In the genomic region with DNA sequence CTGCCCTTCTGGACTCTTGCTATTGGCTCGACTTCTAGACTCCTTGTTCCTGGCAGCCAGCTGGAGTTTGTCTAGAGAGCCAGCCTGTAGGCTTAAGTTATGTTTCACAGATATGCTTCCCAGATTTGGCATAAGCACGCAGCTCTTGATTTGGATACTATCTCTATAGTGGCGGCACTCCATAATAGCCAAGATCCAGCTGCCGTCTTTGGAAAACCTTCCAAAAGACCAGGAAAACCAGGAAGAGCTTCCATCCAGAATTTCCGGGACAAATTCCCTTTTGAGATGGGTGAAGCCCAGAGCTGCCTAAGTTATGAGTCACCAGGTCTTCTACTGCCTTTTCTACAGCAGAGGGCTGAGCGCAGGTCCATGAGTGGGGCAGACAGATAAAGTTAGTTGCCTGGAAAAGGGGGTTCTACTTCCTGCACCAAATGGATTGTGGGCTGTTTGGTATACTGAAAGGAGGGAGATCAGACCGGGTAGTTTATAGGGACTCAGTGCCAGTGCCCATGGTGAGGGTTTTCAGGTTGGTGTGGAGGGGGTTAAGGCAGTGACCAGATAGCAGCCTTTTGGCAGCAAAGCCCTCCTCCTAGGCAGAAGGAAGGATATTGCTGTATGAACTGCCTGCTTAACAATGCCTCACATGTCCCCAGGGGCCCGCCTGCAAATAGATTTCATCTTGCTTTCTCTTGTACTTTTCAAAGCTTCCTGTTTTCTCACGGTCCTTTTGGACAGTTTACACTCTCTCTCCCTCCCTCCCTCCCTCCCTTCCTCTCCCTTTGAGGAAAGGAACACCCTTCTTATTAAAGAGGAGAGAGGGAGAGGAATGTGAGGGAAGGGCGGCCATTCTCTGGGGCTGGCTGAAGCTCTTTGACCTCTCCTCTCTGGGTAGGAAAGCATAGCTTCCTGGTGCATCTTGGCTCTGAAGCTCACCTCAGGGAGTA, we compare ENCODE assay signal across 8 mouse cellular contexts. TPM values are rescaled to one million over a fixed set of nuclear protein-coding genes. Genes with fewer than 3 reads are reported as not detected.
A peak's percentile ranks its signal among the peaks of the same experiment; 100 is the strongest.
DNase-seq lines count a peak whose midpoint lies in the region; ATAC-seq and TF ChIP-seq lines count a peak whose summit lies in the region.

No protein-coding gene starts in this region.

- no peaks in the 10 kb centered on the region for H3K27me3 ChIP-seq in embryonic facial prominence, embryonic 15.5 days

- H3K4me2 ChIP-seq in embryonic facial prominence, embryonic 15.5 days (replicated peaks) = no peak overlapping the region

- no peaks in the 10 kb centered on the region for H3K36me3 ChIP-seq in embryonic facial prominence, embryonic 15.5 days

- H3K27ac ChIP-seq in layer of hippocampus, adult 2 months = peak overlapping the region; percentile 83
- H3K27ac ChIP-seq in embryonic facial prominence, embryonic 15.5 days (replicated peaks) = peak overlapping the region; percentile 75

- no peak overlapping the region for H3K9ac ChIP-seq in embryonic facial prominence, embryonic 15.5 days

- no peaks in the 10 kb centered on the region for H3K9me3 ChIP-seq in embryonic facial prominence, embryonic 15.5 days (replicated peaks)

- WGBS in embryonic facial prominence, embryonic 15.5 days = 38% methylated on average over 10 of the region's 10 CpGs
- WGBS in large intestine, adult 2 months = 15% methylated on average over 10 of the region's 10 CpGs

- ATAC-seq in embryonic facial prominence, embryonic 15.5 days (ENCODE audit: insufficient number of reproducible peaks, low FRiP score, low TSS enrichment, low read depth) = peak; percentile 56; the same call in 1 of the 2 replicates
- ATAC-seq in erythroid progenitor cell, adult 5-6 weeks (replicated peaks; ENCODE audit: low FRiP score, poor library complexity, severe bottlenecking) = no peak

- no peak overlapping the region for H3K4me3 ChIP-seq in layer of hippocampus, adult 2 months
- no peak overlapping the region for H3K4me3 ChIP-seq in embryonic facial prominence, embryonic 15.5 days (replicated peaks)

- no peak for DNase-seq in layer of hippocampus, adult 2 months (ENCODE audit: low spot score in 2 of 2)
- DNase-seq in layer of hippocampus, postnatal 25 days (ENCODE audit: extremely low spot score in 1 of 2, low spot score in 1 of 2) = no peak
- peak; percentile 75 for DNase-seq in heart, postnatal 25 days (ENCODE audit: low spot score)
- DNase-seq in large intestine, adult 2 months (ENCODE audit: low read depth, low spot score) = peak; percentile 36
- peak; percentile 82 for DNase-seq in lung, postnatal 36 days
- no peak for DNase-seq in layer of hippocampus, adult 9-11 months

- TF ChIP-seq CTCF in layer of hippocampus, adult 2 months (conservative IDR thresholded peaks at IDR 0.05) = no peak

- intact Hi-C loops in heart, postnatal 25 days (cut with DNase I) = loop anchor here (2.0 kb wide), 1 partner anchor 16 kb away; no protein-coding TSS in a partner anchor

- H3K4me1 ChIP-seq in embryonic facial prominence, embryonic 15.5 days = peaks cover 28% of the 10 kb centered on the region

RNA-seq across cellular contexts. Expression of gene Zfp366, which starts 53.9 kb away (rescaled TPM):
- total RNA-seq in layer of hippocampus, adult 2 months (2021) = 1 to 10 TPM; 2.5 to 4.9 TPM
- 1 to 10 TPM; 2.8 to 3.9 TPM for total RNA-seq in layer of hippocampus, postnatal 25 days (2021)
- 0.68 and 0.81 TPM in 2 replicates for polyA plus RNA-seq in embryonic facial prominence, embryonic 15.5 days (2015; fragmentation: Nextera tagmentation; extraction: Ambion mirVana)
- 10 to 100 TPM in 1 of 2 experiments, 1 to 10 TPM in 1; 8.9 to 11.6 TPM for total RNA-seq in heart, postnatal 25 days (2021)
- 0.82 and 1.6 TPM in 2 replicates for polyA plus RNA-seq in large intestine, adult 2 months (2012; rRNA removed)
- 1.1 TPM in 1 of 2 replicates, not detected in the other for total RNA-seq in erythroid progenitor cell, adult 5-6 weeks (2015; ENCODE audit: low replicate concordance)
- total RNA-seq in erythroid progenitor cell, adult 5-6 weeks (2017; ENCODE audit: low replicate concordance) = 0.13 TPM in 1 of 2 replicates, not detected in the other

Comparison
In these comparisons a context has a peak if more than half of its experiments do, and no peak if none do; other contexts are left out.
1. DNase-seq: peak in heart, postnatal 25 days (single experiment), large intestine, adult 2 months (single experiment) and lung, postnatal 36 days (single experiment); none in layer of hippocampus, adult 2 months (0 of 2), layer of hippocampus, postnatal 25 days (0 of 2) and layer of hippocampus, adult 9-11 months (single experiment).